Mouse (Mus musculus) bone marrow, adult 2 months (tissue): Measurements from ENCODE around the gene Plcb4.

Source experiments
- CTCF ChIP-seq: fragments of 200-500 bp; IDR thresholded peaks from 2 replicates; pipeline ENCODE4 v1.5.1; 2011; ENCODE audit warnings: low read length, control low read depth; ENCODE audit not compliant: control insufficient read depth, insufficient read depth
- POLR2A ChIP-seq: fragments of 200-500 bp; IDR thresholded peaks from 2 replicates; pipeline ENCODE4 v1.6.1; 2011; ENCODE audit warnings: low read depth, mild to moderate bottlenecking, control low read depth, low read length, borderline replicate concordance; ENCODE audit not compliant: control insufficient read depth

DNA sequence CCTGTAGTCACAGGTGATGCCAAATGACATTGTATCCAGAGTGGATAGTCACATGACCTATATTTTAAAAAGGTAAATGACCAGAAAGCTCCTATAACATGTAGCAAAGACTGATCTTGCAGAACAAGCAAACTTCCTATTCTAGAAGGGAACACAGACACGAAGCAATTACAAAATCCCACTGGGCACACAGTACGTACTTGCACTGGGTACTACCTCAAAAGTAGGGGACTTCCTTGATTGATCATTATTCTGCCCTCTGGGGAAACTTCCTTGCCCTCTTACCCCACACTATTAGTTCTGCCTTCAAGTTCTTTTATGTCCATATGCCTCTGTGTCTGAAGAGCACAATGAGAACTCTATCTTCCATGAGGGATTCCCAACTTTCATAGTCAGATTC, 31.0 kb upstream of the Plcb4 start:
- no peak for TF ChIP-seq POLR2A
- no peak for TF ChIP-seq CTCF
